Mouse (Mus musculus): ENCODE measurements around the gene Ccdc85b. TPM values are rescaled to one million over a fixed set of nuclear protein-coding genes. Genes with fewer than 3 reads are reported as not detected.

Gene Ccdc85b
- polyA plus RNA-seq, 1 experiment, result 8.0 TPM

GRCm38 (mm10) chr19:5463791-5464562 lies 6.3 kb upstream of the Ccdc85b start:
- Histone ChIP-seq H3K27ac (ENCODE audit: control insufficient read depth, insufficient read depth, low read depth, low read length, poor library complexity) (no peak overlapping the region), H3K4me1 (ENCODE audit: control insufficient read depth, insufficient read depth, low read length) (no peaks in the 10 kb centered on the region), H3K4me3 (replicated peaks; ENCODE audit: control insufficient read depth, low read depth, low read length) (no peak overlapping the region)
- WGBS, result 68% methylated on average over 15 of the region's 15 CpGs
- peak; percentile 86 for TF ChIP-seq CTCF (IDR thresholded peaks at IDR 0.05; ENCODE audit: control insufficient read depth, insufficient read depth, low read length)
- TF ChIP-seq POLR2A (IDR thresholded peaks at IDR 0.05; ENCODE audit: borderline replicate concordance, control insufficient read depth, low read depth, low read length), result 0 out of 2 replicates have a peak, but pooled peaks have one; percentile 9

- H3K4me1 ChIP-seq (ENCODE audit: control insufficient read depth, insufficient read depth, low read length), result no peaks in the 10 kb centered on the region
- H3K27ac ChIP-seq (ENCODE audit: control insufficient read depth, insufficient read depth, low read depth, low read length, poor library complexity), result no peak overlapping the region
- WGBS, result 89% methylated on average over 9 of the region's 9 CpGs
- H3K4me3 ChIP-seq (replicated peaks; ENCODE audit: control insufficient read depth, low read depth, low read length), result no peak overlapping the region
- TF ChIP-seq POLR2A (IDR thresholded peaks at IDR 0.05; ENCODE audit: borderline replicate concordance, control insufficient read depth, low read depth, low read length) (no peak), CTCF (IDR thresholded peaks at IDR 0.05; ENCODE audit: control insufficient read depth, insufficient read depth, low read length) (no peak)
These were observed 5.5 kb upstream of the Ccdc85b start for GRCm38 (mm10) chr19:5463212-5463611.

DNA sequence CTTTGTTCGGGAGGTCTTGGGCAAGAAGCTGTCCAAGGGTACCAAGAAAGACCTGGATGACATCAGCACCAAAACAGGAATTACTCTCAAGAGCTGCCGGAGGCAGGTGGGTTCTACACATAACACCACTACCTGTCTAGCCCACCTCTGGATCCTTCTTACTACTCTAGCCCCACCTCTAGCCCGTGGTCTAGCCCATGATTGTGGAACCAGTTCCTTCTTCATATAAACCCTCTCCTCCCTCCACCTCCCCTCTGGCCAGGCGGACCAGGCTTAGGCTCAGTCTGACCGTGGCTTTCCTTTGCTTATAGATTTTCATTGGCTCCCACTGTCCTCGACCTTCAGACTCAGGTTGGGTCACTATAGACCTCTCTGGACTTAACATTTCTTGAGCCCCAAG lies 3.7 kb upstream of the Ccdc85b start:
- Histone ChIP-seq H3K4me1 (ENCODE audit: control insufficient read depth, insufficient read depth, low read length) (peaks cover 1% of the 10 kb centered on the region; the same call in 1 of the 2 replicates), H3K4me3 (replicated peaks; ENCODE audit: control insufficient read depth, low read depth, low read length) (no peak overlapping the region), H3K27ac (ENCODE audit: control insufficient read depth, insufficient read depth, low read depth, low read length, poor library complexity) (no peak overlapping the region)
- 75% methylated on average over 6 of the region's 6 CpGs for WGBS
- TF ChIP-seq CTCF (IDR thresholded peaks at IDR 0.05; ENCODE audit: control insufficient read depth, insufficient read depth, low read length), result no peak
- TF ChIP-seq POLR2A (IDR thresholded peaks at IDR 0.05; ENCODE audit: borderline replicate concordance, control insufficient read depth, low read depth, low read length), result no peak

DNA sequence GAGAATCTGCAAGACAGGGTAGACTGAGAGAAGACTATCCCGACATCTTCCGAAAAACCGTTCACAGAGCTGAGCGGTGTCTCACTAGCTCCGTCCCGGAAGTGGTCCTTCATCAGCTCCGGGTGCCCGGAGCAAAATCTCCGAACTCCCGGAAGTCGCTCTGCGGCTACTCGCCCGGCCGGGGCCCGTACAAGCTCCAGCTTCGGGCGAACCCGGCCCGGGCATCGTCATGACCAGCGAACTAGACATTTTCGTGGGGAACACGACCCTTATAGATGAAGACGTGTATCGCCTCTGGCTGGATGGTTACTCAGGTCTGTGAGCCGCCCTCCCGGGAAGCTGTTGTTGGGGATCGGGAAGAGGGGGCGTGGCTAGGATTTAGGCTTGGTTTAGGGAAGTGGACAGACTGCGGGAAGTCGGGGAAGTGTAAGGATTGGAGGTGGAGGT lies 2.8 kb upstream of the Ccdc85b start, which contains the start of gene Fibp:
Gene Fibp, plus strand, starts transcription at position 151 of the 447 bp plus-strand sequence.
- WGBS, result under 1% methylated on average over 32 of the region's 32 CpGs
- peaks cover 1% of the 10 kb centered on the region; the same call in 1 of the 2 replicates for H3K4me1 ChIP-seq (ENCODE audit: control insufficient read depth, insufficient read depth, low read length)

DNA sequence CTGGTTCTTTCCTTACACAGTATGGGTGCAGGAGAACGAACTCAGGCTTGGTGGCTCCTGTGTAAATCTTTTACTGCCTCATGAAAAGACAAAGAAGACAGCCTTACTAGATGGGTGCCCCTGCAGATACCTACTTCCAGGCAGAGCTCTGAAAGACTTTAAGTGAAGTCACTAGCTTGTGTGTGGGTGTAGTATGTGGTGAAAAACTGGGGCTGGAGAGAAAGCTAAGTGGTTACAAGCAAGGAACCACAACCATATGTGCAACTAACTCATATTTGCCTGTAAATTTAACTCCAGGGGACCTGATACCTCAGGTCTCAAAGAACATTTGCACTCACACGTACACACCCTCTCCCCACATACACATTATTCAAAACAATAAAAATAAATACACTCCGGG lies 2.2 kb upstream of the Ccdc85b start:
- WGBS, result 30% methylated on average over 3 of the region's 3 CpGs

More for the DNA sequence above, 2.8 kb upstream of the Ccdc85b start, which contains the start of gene Fibp:
- peak within 1 kb of the TSS; percentile 22; the same call in 1 of the 2 replicates for H3K27ac ChIP-seq (ENCODE audit: control insufficient read depth, insufficient read depth, low read depth, low read length, poor library complexity)
- peak within 1 kb of the TSS; percentile 93 for H3K4me3 ChIP-seq (replicated peaks; ENCODE audit: control insufficient read depth, low read depth, low read length)
- TF ChIP-seq CTCF (IDR thresholded peaks at IDR 0.05; ENCODE audit: control insufficient read depth, insufficient read depth, low read length) (no peak), POLR2A (IDR thresholded peaks at IDR 0.05; ENCODE audit: borderline replicate concordance, control insufficient read depth, low read depth, low read length) (peak; percentile 59; the same call in 1 of the 2 replicates)

DNA sequence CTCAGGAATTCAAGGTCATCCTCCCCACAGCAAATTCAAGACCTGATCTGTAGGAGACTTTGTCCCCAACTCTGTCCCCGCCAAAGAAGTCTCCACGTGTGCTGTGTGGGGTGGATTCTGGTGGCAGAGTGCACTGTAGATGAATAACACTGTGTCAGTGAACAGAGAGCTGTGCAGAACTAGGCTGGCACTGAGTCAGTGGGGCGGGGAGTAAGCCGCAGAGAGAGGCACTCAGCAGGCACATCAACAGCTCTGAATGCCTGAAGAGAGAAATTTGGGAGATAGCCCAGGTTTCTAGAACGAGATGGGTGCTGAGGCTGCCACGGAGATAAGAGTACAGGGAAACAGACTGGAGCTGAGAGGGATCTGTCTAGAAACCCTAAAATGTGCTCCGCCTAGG lies 1.3 kb upstream of the Ccdc85b start:
- TF ChIP-seq POLR2A (IDR thresholded peaks at IDR 0.05; ENCODE audit: borderline replicate concordance, control insufficient read depth, low read depth, low read length), result no peak
- TF ChIP-seq CTCF (IDR thresholded peaks at IDR 0.05; ENCODE audit: control insufficient read depth, insufficient read depth, low read length), result no peak
- Histone ChIP-seq H3K4me3 (replicated peaks; ENCODE audit: control insufficient read depth, low read depth, low read length) (no peak overlapping the region), H3K4me1 (ENCODE audit: control insufficient read depth, insufficient read depth, low read length) (peaks cover 1% of the 10 kb centered on the region; the same call in 1 of the 2 replicates), H3K27ac (ENCODE audit: control insufficient read depth, insufficient read depth, low read depth, low read length, poor library complexity) (no peak overlapping the region)
- 71% methylated on average over 7 of the region's 7 CpGs for WGBS

More for the DNA sequence above, 2.2 kb upstream of the Ccdc85b start:
- H3K27ac ChIP-seq (ENCODE audit: control insufficient read depth, insufficient read depth, low read depth, low read length, poor library complexity), result no peak overlapping the region
- TF ChIP-seq CTCF (IDR thresholded peaks at IDR 0.05; ENCODE audit: control insufficient read depth, insufficient read depth, low read length) (no peak), POLR2A (IDR thresholded peaks at IDR 0.05; ENCODE audit: borderline replicate concordance, control insufficient read depth, low read depth, low read length) (no peak)
- H3K4me1 ChIP-seq (ENCODE audit: control insufficient read depth, insufficient read depth, low read length), result peaks cover 1% of the 10 kb centered on the region; the same call in 1 of the 2 replicates
- no peak overlapping the region for H3K4me3 ChIP-seq (replicated peaks; ENCODE audit: control insufficient read depth, low read depth, low read length)

DNA sequence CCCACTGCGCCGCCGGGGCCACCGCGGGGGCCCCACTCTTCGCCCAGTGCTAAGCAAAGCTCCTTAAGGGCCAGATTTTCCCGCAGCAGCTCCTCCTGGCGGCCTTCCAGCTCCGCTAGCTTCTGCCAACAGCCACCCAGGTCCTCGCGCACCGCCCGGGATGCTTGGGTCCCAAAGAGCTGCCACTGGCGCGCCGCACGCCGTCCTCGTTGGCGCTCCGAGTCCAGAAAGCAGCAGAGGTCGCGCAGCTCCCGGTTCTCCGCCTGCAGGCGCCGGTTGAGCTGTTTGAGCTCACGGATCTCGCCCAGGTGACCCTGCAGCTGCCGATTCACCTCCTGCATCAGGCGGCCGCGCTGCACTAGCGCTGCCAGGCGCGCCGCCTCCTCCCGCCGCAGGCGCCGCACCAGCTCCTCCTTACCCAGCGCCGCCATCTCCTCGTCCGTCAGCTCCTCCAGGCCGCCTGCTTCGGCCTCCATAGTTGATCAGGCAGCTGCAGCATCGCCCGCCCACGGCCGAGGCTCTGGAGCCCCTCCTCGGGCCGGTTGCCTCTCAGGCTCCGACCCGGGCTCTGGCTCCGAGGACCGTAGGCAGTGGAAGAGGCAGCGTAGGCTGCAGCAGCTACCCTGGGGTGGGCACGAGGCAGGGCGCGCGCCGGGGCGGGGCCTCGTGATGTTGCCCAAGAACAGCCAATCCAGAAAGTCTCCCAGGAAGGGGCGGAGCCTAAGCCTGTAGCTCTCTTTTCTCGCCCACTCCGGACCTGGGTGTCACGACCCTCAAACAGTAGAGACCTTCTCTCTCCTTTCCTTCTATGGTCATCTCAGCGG lies 560 bp downstream of the Ccdc85b start:
- Histone ChIP-seq H3K4me1 (ENCODE audit: control insufficient read depth, insufficient read depth, low read length) (peaks cover 1% of the 10 kb centered on the region; the same call in 1 of the 2 replicates), H3K27ac (ENCODE audit: control insufficient read depth, insufficient read depth, low read depth, low read length, poor library complexity) (peak overlapping the region; percentile 86), H3K4me3 (replicated peaks; ENCODE audit: control insufficient read depth, low read depth, low read length) (peak overlapping the region; percentile 73)
- TF ChIP-seq POLR2A (IDR thresholded peaks at IDR 0.05; ENCODE audit: borderline replicate concordance, control insufficient read depth, low read depth, low read length) (peak; percentile 91; the same call in 1 of the 2 replicates), CTCF (IDR thresholded peaks at IDR 0.05; ENCODE audit: control insufficient read depth, insufficient read depth, low read length) (no peak)
- under 1% methylated on average over 70 of the region's 70 CpGs for WGBS
